Mouse (Mus musculus): ENCODE data around the gene 2610318N02Rik.

GRCm38 (mm10) chr16:17124871-17125520 lies at the start of gene 2610318N02Rik:
- TF ChIP-seq CTCF (conservative IDR thresholded peaks at IDR 0.05; ENCODE audit: low read length), result no peak
- TF ChIP-seq POU5F1 (IDR thresholded peaks at IDR 0.05; ENCODE audit: borderline replicate concordance, low read length), result no peak

All from E14TG2a.4 (cell line).